Mouse (Mus musculus): ENCODE data around the gene Asic3.

The Asic3 gene

DNA sequence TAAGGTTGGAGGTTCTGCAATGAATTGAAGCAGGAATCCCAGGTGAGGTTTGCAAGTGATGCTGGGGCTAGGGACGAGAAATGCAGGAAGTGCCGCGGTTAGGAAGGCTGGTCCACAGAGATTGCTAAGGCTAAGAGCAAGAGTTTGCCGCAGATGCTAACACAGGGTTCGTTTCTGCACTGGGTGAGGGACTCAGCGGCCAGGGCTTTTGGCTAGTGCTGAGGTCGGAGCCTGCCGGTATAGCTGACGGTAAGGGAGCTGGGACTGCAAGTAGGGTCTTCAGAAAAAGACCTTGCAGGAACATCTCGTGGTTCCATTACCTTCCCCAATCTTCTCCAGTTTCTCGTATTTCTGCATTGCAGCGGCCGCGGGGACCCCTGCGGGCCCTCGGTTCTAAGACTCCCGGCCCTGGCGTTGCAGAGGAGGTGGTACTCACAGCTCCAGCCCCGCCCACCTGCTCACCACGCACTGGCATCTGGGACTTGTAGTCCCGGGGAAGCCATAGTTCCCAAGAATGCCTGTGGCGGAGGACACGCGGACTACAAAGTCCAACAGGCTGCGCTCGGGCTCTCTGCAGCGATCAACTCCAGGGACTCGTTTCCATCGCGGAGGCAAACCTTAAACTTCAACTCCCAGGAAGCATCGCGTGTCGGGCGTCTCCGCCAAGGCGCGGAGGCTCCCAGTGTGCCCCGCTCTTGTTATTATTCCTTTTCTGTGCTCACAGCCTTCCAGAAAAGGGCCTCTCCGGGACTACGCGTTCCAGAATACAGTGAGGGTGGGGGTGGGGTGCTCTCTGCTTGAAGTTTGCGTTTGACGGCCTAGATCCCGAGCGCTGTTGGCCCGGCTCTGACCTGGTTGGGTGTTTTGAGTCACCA, 10.2 kb downstream of the Asic3 start, which contains the start of the genes Cdk5 and Slc4a2:
Gene Cdk5, minus strand, starts transcription at position 402 of the 875 bp plus-strand sequence.
Gene Slc4a2, plus strand, starts transcription at position 709 of the 875 bp plus-strand sequence.
- peak; percentile 97 for DNase-seq (ENCODE audit: extremely low spot score)

DNA sequence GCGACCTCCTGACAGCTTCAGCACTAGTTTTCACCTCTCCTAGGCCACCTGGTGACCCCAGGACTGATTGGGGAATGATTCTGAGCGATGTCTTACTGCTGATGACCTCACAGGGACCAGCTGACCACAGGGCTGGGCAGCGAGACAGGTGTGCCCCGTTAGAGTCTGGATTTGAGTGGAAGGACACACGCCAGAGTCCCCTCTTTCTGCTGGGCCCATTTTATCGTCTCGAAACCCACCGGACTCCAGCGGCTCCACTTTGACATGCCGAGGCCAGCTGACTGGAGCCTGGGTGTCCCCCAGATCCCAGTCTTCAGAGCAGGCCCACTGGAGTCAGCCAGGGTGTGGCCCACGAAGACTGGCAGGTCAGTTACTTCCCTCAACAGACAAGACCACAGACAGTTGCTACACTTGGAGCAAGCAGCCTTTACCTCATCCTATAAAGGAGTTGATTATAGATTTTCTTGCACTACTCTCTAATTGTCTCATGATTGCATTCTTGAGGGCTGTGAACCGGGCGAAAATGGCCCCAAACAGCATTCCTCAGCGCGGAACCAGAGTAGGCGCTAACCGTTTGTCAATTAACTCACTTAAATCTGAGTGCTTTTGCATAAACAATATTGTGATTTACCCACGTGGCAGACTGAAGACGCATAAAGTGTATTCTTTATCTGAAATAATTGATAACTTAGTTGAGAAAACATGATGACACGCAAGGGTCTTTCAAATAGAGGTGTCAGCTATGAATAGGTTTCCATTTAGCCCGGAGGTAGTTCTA, 11.0 kb downstream of the Asic3 start:
- no peak for DNase-seq (ENCODE audit: extremely low spot score)

DNA sequence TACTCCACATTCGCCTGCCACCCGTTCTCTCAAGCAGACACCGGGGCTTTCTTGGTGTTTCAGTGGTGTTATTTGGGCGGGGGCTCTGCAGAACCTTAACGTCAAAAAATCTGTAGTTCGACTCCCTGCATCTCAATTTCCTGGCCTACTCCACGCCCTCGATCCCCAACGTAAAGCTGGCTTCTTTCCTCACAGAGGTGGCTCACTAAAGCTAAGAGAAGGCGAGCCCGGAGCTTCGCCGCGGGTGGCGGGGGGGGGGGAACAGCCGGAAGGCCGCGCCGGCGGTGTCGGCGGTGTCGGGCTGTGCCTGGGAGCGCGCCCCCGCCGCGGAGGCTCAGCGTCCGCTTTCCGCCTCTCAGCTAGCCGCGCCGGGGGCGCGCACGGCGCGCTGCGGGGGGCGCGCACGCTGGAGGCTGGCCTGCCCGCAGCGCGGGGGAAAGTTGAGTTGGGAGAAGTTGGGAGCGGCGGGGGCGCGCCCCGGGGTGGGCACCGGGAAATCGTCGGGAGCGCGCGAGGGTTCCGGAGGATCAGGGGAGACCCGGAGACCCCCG, 11.7 kb downstream of the Asic3 start:
- DNase-seq (ENCODE audit: extremely low spot score) = peak; percentile 88

DNA sequence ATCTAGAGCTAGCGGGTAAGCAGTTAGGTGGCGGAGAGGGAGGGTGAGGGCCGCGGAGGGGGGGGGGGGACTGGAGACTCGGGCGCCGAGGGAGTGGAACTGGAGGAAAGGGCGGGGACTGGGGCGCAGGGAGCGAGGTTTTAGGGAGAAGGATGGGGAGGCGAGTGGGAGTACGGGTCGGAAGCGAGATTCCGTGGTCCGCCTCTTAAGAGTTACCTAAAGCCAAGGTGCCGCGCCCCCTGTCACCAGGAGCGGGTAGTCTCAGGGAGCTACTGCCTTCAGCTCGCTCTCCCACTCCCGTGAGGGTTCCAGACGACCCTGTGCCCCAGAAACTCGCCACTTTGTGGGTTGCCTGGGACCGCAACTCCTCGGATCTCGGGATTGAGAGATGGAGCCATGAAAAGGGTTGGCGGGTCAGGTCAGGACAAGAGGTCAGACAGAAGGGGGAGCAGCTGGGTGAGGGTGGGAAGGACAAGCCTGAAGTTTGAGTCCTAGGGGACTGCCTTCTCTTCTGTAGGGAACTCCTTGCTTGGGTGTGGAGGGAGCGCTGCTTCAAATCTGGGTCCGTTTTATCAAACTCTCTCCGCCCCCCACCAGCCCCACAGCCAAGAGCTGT, 12.3 kb downstream of the Asic3 start:
- peak; percentile 70 for DNase-seq (ENCODE audit: extremely low spot score)

DNA sequence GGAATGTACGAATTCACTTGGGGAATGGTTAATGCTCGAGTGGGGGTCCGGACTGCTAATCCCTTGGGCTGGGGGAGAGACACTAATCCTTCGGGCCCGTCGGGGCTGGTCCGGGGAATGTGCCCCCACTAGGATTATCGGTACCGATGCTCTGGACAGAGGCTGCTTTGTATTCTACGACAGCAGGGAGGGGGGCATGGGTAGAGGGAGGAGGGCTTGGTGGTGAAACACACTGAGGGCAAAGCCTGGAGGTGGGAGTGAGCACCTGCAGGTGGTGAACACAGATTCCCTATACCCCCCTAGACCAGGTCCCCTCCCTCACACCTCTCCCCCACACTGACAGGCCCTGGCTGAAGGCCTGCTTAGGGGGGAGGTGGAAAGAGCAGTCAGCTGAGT, 12.8 kb downstream of the Asic3 start:
- no peak for DNase-seq (ENCODE audit: extremely low spot score)

DNA sequence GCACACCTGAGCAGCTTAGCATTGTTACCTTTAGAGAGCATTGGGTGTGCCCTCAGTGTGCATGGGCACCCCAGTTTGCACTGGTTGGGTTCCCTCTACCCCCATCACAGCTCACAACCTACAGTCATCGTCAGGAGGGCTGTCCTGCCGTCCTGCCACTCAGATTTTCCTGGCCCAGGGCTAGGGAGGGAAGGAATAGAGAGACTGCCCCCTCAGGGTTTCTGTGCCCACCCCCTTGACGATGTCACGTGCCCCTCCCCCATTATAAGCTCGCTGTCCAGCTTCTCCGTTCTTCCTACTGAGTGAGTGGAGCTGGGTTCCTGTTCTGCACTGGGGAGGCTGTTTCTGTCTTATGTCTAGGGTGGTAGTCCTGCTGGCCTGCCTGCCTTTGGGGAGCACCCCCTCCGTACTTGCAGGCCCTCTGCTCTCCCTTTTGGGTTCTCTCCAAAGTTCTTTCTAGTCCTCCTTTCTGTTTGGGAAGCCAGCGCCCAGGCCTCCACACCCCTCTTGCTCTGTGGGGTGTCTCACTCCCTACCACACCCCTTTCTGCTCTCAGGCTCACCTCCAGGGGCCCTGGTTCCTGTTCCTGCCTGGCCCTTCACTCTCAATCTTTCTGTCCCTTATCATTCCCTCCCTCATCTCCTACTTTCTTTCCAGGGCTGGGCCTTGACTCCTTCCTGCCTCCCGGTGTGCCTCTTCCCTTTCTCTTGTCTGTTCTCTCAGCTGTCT, 13.5 kb downstream of the Asic3 start:
- no peak for DNase-seq (ENCODE audit: extremely low spot score)

DNA sequence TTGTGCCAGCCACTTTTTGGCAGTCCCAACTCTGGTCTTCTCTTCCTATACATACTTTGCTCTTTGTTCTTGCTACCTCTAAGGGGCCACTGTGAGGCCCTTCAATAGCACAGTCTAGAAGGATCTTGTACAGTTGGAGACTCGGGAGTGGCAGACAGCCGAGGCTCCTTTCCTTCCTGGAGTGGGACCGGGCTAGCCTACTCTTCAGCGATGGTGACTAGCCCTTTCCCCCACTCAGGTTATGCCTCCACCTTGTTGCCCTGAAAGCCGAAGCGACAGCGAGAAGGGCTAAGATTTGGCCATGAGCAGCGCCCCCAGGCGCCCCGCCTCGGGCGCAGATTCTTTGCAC, 14.1 kb downstream of the Asic3 start:
- DNase-seq (ENCODE audit: extremely low spot score) = no peak

DNA sequence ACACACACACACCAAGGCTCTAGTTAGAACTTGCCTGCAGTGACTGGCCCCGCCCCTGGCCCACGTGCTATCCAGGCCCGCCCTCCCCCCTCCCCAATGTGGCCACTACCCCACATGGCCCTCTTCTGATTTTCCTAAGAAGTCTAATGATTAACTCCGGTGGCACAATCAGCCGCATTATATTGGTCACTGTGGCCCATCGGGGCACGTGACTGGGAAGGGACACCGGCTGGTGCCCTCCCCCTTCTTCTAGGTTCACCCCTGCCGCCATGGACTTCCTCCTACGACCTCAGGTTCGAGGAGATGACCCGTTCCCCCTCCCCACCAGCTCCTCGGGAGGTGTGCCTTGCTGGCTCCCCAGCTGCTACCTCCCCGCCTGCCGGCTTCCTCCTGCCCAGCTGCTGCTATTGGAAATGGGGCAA, 14.8 kb downstream of the Asic3 start:
- DNase-seq (ENCODE audit: extremely low spot score) = peak; percentile 61

DNA sequence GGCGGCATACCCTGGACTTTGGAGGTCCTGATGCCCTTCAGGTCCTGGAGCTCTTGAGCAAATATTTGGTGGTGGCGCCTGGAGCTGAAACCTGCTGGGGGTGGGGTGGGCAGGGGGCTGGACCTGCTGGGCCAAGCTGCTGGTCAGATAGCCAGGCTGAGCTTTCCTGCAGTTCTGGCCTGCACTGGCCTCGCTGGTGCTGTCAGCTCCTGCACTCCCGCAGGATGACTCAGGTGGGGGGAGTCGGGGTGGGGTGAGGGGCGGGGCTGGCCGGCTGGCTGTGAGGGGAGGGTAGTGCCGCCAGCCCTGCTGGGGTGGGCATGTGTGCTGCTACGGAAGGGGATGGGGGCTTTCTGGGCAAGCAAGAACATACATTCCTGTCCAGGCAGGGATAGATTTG, 15.4 kb downstream of the Asic3 start:
- DNase-seq (ENCODE audit: extremely low spot score) = no peak

DNA sequence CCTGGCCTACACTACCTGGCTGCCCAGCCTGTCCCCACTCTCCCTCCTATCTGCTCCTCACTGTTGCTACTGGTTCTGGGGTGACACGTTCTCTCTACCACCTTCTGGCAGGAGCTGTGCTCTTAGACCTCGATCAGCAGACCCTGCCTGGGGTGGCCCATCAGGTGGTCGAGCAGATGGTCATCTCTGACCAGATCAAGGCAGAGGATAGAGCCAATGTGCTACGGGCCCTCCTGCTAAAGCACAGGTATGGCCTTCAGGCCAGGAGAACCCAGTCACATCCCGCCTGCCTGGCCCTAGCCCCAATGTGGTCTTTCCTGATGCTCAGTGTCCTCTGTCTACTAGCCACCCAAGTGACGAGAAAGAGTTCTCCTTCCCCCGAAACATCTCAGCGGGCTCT, 20.8 kb downstream of the Asic3 start:
- DNase-seq (ENCODE audit: extremely low spot score) = no peak

DNA sequence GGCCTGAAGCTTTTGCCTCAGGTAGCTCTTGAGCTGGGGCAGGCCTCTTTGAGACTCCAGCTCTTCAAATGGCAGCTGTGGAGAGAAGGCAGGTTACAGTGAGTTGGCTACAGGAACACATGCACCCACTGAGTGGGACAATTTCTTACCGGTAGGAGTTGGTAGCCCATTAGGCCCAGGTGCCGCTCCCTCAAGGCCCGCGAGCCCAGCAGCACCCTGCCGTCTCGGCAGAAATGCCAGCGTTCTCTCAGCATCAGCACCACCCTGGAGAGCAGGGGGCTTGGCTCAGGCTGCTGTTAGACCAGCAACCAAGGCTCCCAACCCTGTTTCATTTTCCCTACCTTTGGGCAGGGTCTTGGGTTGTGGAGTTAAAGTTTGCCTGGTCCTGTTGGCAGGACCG, 28.0 kb downstream of the Asic3 start:
- DNase-seq (ENCODE audit: extremely low spot score) = no peak

DNA sequence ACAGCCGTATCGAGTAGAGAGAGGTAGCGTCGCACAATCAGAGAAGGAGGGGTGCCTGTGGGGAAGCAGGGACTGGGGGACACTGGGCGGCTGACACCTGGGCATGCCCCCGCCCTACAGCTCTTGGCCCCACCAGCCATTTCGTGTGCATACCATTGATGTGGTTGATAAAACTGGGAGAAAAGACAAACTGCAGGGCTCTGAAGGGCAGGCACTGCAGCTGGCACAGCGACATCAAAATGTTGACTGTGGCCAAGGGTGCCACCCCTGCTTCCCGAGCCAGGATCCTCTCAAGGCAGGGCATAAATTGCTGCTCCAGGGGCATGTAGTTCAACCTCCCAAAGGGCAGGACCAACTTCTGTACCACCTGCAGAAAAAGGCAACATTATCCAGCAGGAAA, 28.8 kb downstream of the Asic3 start:
- DNase-seq (ENCODE audit: extremely low spot score) = no peak

DNA sequence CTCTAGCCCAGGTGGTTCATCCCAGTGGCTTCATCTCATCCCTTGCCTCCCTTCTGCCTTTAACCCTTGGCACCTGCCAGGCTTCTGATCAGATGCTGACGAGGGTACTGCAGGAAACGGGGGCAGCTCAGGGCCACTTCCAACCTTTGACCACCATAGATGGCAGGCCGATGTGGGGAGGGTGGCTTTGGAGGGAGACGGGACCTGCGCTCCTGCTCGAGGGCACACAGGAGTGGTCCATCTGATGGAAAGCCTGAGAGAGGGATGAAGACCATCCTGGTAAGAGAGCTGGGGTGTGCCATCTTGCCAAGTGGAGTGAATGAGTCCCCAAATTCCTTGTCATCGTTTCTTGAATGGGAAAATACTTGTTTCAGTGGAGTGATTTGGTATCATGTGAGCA, 30.0 kb downstream of the Asic3 start:
- DNase-seq (ENCODE audit: extremely low spot score) = no peak

DNA sequence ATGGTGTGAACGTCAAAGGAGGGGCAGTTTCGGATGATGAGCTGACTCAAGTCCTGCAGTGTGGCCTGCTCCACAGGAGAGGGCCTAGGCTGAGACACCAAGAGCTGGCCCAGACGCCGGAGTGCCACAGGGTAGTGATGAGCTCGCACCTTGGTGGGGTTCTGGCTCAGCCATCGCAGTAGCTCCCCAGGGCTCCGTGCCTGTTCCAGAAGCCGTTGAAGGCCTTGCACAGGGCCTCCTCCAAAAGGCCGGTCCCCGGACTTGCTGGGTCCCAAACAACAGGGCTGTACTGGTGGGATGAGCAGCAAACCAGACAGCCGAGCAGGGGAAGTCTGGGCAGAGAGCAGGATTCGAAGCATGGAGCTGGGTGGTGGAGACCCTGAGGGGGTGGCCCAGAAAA, 30.7 kb downstream of the Asic3 start:
- DNase-seq (ENCODE audit: extremely low spot score) = no peak

DNA sequence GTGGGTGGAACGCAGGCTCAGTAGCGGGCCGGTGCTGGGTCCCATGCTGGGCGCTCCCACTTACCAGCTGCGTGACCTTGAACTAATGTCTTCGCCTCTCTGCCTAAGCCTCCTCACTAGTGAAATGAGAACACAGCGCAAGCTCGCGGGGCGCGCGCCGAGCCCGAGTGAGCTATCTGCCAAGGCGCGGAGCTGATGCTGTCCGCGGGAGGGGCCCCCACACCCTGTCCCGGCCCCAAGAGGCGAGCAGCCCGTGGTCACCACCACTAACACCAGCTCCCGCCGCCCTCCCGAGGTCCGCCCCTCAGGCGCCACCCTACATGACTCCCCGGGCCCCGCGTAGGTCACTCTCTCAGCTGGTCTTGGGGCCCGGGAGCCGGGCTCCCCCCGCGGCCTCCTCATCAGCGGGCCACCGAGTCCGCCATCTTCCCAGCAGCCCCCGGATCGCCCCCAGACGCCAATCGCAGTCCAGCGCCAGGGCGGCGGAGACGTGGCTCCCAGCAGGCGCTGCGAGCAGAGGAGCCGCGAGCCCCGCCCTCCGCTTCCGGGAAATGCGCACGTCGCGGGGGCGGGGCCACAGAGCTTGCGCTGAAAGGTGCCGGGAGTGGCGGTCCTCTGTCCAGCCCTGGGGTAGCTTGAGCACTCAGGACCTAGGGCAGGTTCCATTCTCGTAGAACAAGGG, 31.7 kb downstream of the Asic3 start, which contains the start of gene Fastk:
Gene Fastk, minus strand, starts transcription at position 542 of the 682 bp plus-strand sequence.
- peak; percentile 91 for DNase-seq (ENCODE audit: extremely low spot score)

DNA sequence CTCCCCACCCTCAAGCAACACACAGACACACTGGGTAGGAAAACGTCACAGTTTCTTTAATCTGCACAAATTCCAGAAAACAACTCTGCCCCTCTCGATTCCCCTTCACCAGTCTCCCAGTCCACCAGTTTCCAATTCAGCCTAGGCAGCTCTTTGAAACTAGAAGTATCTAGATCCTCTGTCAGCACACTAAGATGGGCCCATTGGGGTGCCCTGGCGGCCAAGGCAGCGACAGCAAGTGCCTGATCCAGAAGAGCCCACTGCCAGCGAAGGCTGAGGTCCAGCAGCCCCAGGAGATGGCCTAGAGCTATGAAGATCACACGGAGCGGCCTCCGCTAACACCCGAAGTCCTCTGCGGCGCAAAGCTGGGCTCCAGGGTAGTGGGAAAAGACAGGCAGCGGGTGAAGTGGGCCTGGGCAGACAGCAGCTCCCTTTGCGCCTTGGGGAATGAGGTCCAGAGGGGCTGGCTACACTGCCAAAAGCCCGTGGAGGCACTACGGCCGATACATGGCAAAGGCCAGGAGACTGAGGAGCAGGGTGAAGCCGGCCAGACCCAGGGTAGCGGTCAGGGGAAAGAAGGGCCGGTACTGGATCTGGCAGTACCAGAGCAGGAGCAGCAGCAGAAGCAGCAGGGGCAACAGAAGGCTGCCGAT, 32.4 kb downstream of the Asic3 start:
- no peak for DNase-seq (ENCODE audit: extremely low spot score)

DNA sequence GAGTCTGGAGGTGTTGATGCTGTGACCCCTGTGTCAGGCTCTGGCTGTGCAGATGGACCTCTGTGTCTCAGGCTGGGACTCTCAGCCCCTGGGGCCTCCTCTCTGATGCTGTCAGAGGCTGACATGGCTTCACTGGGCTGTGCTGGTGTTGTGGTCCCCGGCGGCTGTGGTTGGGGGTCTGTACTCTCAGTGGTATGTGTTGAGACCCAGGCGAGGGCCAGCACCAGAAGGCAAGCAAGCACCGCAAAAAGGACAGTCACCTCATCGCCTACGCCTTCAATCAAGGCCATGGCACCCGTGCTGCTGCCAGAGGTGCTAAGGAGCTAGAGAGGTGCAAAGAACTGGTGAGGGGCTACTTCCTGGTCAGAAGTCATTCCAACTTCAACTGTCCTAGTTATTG, 33.4 kb downstream of the Asic3 start:
- DNase-seq (ENCODE audit: extremely low spot score) = no peak

DNA sequence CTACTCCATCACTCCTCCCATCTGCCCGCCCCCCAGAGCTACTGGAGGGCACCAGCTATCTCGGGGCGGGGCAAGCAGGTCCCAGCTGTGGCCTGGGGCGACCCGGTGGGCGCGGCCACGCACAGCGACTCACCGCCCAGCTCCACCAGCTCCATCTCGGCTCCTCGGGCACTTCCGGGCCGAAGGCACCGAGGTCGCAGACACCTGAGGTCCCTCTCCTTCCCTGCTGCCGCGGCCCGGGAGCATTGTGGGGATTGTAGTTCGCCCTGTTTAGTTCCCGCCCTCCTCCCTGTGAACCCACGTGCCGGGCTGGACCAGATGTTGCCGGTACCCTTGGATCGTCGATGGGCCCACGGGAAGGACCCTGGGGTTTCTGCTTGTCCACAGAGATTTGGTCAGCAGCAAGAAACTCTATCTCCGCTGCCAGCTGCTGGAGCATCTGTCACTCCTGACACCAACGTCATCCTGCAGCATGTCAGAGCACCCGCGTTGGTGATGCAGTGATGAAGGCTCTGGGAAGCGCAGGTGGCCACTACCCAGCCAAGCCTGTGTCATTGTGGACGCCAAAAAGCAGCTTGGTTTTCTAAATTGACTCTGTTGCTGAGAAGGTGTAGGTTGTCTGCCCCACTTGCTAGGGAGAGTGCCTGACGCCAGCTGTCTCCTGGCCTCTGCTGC, 34.6 kb downstream of the Asic3 start, which contains the start of gene Tmub1:
Gene Tmub1, minus strand, starts transcription at position 231 of the 675 bp plus-strand sequence.
- peak; percentile 84 for DNase-seq (ENCODE audit: extremely low spot score)

DNA sequence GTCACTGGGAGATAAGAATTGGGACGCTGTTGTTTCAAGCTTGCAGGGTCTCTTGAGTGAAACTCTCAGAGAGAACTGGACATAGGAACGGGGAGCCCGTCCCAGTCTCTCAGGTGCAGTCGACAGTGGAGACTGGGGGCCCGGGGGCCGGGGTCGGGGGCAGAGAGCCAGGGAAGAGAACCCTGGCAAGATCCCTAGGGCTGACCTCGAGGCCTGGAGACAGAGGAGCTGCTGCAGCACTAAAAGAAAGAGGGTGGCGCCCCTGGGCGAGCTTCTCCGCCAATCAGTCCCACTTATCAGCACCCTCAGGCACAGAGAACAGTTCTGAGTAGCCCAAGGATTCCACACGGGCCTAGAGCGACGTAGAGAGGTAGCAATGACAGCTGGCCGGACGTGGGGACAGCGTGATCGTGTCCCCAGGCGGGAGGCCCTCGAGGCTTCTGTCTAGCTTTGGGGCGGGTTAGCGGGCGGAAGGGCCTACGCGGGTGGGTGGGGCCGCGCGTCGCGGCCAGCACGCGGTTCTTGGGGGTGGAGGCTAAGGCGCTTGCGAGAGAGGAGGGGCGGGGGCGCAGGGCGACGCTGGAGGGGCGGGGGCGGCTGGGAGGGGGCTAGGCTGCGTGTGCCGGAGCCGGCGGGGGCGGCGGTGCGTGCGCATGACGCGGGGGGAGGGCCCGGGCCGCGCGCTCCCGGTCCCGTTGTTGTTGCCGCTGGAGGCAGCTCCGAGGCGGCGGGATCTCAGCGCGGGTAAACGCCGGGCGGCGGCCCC, 38.3 kb downstream of the Asic3 start:
- DNase-seq (ENCODE audit: extremely low spot score) = peak; percentile 90
